ENCODE assay signal across 26 mouse cellular contexts in genomic region chr15:88418881-88419280, GRCm38 (mm10).
"Had no signal": no experiment of that assay in that cellular context is flagged by ENCODE, and none has a peak within 500 bp of the region (broad histone marks: within the 10 kb centered on the region; RNA-seq: fewer than 3 reads in every experiment).

No protein-coding gene starts in this region.

- H3K36me3 ChIP-seq: heart, embryonic 10.5 days; heart, embryonic 13.5 days; heart, embryonic 15.5 days; hindbrain, embryonic 13.5 days; kidney, embryonic 15.5 days; limb, embryonic 13.5 days; limb, embryonic 15.5 days; liver, embryonic 12.5 days had no signal

- DNase-seq: gastrocnemius, adult 2 months; gastrocnemius, postnatal 14 days; gastrocnemius, postnatal 36 days; heart, adult 18-20 months; heart, postnatal 14 days; heart, postnatal 36 days; kidney, adult 11 months; kidney, adult 2 months; kidney, adult 9 months; kidney, postnatal 14 days; kidney, postnatal 36 days; layer of hippocampus, adult 9-11 months; layer of hippocampus, postnatal 36 days; left cerebral cortex, postnatal 4 days had no signal

- H3K27ac ChIP-seq: gastrocnemius, adult 2 months; heart, embryonic 10.5 days; heart, embryonic 13.5 days; heart, embryonic 15.5 days; hindbrain, embryonic 13.5 days; kidney, embryonic 15.5 days; kidney, postnatal 0 days; limb, embryonic 13.5 days; limb, embryonic 15.5 days; liver, embryonic 12.5 days; liver, embryonic 14.5 days had no signal

- H3K4me3 ChIP-seq: gastrocnemius, adult 2 months; heart, embryonic 10.5 days; heart, embryonic 13.5 days; heart, embryonic 15.5 days; hindbrain, embryonic 13.5 days; kidney, embryonic 15.5 days; limb, embryonic 13.5 days; limb, embryonic 15.5 days; liver, embryonic 12.5 days had no signal

- H3K27me3 ChIP-seq: heart, embryonic 13.5 days; heart, embryonic 15.5 days; hindbrain, embryonic 13.5 days; kidney, embryonic 15.5 days; limb, embryonic 13.5 days; limb, embryonic 15.5 days; liver, embryonic 12.5 days had no signal

- H3K9ac ChIP-seq: heart, embryonic 13.5 days; heart, embryonic 15.5 days; hindbrain, embryonic 13.5 days; kidney, embryonic 15.5 days; limb, embryonic 13.5 days; limb, embryonic 15.5 days; liver, embryonic 12.5 days; liver, embryonic 14.5 days had no signal

- ATAC-seq: hindbrain, embryonic 16.5 days; intestine, embryonic 16.5 days; liver, embryonic 12.5 days had no signal

- H3K9me3 ChIP-seq: kidney, embryonic 15.5 days; limb, embryonic 15.5 days had no signal

- H3K4me1 ChIP-seq: heart, embryonic 10.5 days; heart, embryonic 13.5 days; heart, embryonic 15.5 days; kidney, embryonic 15.5 days; limb, embryonic 13.5 days; limb, embryonic 15.5 days; liver, embryonic 12.5 days had no signal

- H3K4me2 ChIP-seq: heart, embryonic 13.5 days; heart, embryonic 15.5 days; hindbrain, embryonic 13.5 days; kidney, embryonic 15.5 days; limb, embryonic 13.5 days; limb, embryonic 15.5 days; liver, embryonic 12.5 days had no signal
